Mouse (Mus musculus): ENCODE data around the gene Slc25a34. TPM values are rescaled to one million over a fixed set of nuclear protein-coding genes. Genes with fewer than 3 reads are reported as not detected.

Slc25a34 gene
- total RNA-seq, 2 experiments from 2014 or later = 13.3 to 15.7 TPM

DNA sequence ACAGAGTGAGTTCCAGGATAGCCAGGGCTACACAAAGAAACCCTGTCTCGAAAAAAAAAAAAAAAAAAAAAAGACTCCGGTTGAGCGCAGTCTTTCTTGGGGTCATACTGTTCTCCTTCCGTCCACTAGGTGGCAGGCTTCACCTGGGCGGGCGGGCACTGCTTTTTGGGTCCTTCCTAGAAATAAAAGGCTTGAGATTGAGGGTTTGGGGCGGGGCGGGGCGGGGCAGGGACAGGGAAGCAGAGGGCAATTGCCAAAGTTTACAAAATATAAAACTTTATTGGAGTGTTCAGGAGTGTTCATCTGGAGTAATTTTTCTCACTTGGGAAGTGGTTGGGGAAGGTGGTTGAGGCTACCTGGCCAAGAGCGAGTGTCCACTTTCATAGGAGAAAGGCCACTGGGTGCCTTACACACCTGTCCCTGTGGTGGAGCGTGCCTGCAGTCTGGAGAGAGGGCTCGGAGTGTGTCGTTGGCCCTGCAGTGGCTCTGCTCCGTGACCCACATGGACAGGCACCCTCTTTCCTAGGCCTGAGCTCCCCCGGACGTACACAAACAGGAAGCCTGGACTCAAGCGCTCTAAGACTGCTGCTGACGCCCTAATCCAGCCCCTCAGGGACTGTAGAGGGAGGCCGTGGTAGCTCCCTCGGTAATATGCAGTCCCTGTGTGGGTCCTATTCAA lies 4.9 kb downstream of the Slc25a34 start, which contains the start of gene Tmem82:
Tmem82 (minus strand) TSS at position 69 of the 679 bp plus-strand sequence.
- peak; percentile 67 for DNase-seq (ENCODE audit: low spot score)

DNA sequence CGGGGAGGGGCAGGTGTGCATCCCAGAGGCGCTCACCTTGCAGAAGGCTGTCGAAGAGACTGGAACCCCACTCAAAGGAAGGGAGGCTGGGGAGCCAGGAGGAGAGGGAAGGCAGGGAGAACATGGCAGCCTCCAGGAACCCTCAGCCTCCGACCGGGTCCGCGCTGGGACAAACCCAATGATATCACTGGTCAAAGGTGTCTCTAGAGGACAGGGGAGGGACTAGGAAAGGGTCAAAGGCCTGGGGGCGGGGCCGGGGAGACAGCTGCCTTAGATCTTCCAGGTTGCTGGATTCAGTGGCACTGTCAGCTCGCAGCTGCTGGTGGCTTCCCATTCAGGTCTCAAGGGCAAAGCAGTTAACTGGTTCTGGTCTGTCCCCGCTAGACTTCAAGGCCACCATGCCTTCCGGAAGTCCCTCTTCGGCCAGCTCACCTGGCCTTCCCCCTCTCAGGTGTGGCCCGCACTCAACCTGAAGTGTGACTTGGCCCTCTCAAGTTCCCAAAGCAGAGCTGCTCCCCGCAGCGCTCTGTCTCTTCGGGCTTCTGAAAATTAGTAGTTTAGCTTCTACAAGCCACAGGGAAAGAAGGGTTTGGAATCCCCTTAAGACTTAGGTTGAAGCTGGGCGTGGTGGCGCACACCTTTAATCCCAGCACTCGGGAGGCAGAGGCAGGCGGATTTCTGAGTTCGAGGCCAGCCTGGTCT lies 5.6 kb downstream of the Slc25a34 start:
- DNase-seq (ENCODE audit: low spot score) = no peak

DNA sequence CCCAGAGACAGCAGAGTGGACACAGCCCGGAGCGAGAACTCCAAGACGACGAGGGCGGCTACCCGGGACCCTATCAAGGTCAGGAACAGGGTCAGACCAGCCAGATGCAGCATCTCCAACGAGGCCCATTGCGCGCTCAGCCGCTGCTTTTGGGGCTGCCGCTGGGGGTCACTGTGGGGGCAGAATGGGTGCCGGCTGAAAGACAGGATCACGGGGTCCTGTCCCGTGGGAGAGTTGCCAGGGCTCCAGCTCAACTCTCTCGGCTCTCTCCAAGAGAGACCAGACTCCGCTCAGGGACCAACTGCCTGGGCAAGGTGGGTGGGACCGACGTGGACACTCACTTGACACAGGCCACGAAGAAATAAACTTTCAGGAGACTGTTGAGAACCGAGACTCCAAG lies 6.3 kb downstream of the Slc25a34 start:
- DNase-seq (ENCODE audit: low spot score) = peak; percentile 74

DNA sequence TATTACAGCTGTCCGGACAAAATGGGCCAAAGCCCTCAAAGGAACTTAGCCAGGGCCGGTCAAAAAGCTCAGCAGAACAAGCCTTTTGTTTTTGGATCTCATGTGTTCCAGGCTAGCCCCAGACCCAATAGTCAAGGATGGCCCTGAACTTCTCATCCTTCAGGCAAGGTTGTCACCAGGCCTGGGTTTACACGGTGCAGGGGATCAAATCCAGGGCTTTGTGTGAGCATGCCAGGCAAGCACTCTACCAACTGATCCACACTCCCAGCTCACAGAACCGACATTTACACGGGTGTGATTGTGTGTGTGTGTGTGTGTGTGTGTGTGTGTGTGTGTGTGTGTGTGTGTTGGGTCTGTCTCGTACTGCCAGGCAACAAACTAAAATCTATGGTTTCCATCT lies 6.8 kb downstream of the Slc25a34 start:
- no peak for DNase-seq (ENCODE audit: low spot score)

DNA sequence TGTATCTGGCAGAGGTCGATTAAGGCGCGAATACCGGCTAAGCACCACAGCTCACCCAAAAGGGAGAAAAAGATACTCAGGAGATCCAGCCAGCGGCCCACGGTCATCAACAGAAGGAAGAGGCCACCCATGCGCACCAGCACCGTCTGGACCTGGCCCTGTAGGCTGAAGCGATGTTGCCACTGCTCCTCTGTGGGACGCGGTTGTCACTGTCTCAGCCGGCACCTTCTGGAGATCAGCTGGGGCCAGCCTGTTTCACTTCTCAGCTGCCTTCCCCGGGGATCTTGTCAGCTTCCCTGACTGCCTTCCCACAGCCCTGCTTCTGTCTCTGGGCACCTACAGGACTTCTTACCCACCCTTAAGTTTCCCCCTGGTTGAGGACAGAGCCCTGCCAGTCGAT lies 8.7 kb downstream of the Slc25a34 start:
- DNase-seq (ENCODE audit: low spot score) = no peak

GRCm38 (mm10) chr4:141609538-141609937 lies 14.1 kb downstream of the Slc25a34 start:
- DNase-seq (ENCODE audit: low spot score) = no peak

DNA sequence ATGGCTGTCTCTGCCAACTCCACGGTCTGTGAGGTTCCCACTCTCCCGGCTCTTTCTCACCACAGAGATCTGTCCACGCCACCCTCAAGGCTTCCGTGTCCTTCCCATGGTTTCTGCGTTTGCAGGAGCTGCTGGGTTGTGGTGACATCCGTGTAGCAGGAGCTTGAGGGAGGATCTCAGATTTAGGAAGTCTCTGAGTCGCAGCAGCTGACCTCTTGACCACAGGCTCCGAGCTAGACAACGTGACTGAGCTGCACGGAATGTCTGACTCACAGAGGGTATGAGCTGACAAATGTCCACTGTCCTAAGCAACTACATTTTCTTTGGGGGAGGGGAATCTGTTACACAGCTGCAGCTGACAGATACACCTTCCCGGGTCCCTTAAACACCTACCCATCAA lies 17.8 kb downstream of the Slc25a34 start, which contains the start of gene Fblim1:
Fblim1 (minus strand) TSS at position 236 of the 400 bp plus-strand sequence.
- DNase-seq (ENCODE audit: low spot score) = no peak

DNA sequence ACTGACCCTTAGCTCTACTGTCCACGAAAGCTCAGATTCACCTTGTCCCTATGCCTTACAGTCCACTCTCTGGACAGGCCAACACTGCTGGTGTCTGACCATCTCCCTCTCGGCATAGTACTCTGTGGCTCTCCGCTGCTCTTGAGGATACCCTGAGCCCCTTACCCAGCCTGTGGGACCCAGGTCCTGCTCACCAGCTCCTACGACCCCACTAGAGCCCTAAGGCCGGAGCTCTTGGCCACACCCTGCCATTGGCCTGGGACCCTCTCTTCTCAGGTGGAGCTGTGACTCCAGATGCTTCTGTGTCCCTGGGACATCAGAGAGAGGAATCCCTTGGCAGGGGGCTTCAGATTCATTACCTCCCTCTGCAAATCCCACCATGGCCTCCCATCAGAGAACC lies 18.2 kb downstream of the Slc25a34 start:
- no peak for DNase-seq (ENCODE audit: low spot score)

DNA sequence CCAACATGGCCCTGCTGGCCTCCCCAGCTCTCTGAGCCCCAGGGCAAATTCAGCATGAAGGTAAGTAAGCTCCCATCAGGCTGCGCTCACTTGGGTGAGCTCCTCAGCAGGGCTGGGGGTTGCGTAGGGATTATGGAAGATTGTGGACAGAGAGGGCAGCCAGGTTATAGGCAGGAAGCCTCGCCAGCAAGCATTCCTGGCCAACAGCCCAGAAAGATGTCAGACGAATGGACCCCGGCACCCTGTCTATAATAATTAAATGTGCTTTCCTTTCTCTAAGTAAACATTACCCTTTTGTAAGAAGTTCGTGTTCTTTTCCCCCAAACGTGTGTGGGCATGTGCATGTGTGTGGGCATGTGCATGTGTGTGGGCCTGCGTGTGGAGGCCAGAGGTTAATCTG lies 19.1 kb downstream of the Slc25a34 start:
- DNase-seq (ENCODE audit: low spot score) = no peak

DNA sequence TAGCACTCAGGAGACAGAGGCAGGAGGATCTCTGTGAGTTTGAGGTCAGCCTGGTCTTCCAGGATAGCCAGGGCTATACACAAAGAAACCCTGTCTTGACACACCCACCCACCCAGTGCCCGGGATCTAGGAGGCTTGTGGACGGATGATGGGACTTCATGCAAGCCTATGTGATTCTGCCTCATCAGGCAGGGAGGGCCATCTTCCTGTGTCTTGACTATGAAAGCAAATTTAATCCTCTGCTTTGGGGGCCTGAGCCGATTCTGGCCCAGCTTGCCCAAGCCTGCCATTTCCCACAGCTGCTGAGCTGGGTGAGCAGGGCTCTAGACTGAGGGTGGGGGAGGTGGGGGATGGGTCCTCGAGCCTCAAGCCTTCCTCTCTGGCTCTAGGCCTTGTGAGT lies 19.7 kb downstream of the Slc25a34 start:
- no peak for DNase-seq (ENCODE audit: low spot score)

DNA sequence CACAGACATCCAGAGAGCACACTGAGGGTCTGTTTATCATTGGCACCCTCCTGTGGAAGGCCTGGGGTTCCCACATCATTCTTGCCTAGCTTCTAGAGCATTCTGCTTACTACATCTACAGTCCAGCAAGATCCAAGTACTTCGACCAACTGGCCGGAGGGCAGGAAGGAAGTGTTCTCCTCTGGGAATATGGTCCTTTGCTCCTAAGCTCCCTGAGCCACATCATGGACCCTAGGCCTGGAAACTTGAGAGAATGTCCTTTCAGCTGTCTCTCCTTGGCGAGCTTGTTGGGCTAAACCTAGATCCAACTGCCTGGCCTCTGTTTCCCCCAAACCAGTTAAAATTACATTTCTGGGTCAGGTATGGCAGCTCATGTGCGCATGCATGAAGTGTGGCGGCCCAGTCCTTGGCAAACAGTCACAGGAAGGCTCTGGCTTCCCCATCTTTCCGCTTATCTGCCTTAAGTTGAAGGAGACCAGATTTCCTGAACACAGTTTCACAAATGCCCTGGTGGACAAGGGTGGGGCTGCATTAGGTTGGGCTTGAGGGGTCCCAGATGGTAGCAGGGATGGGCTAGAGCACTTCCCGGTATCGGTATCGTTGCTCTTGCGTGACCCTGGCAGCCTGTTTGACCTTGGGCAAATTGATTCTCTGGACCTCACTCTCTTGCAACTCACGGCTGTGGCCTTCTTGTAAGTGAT lies 20.9 kb downstream of the Slc25a34 start:
- DNase-seq (ENCODE audit: low spot score) = no peak

DNA sequence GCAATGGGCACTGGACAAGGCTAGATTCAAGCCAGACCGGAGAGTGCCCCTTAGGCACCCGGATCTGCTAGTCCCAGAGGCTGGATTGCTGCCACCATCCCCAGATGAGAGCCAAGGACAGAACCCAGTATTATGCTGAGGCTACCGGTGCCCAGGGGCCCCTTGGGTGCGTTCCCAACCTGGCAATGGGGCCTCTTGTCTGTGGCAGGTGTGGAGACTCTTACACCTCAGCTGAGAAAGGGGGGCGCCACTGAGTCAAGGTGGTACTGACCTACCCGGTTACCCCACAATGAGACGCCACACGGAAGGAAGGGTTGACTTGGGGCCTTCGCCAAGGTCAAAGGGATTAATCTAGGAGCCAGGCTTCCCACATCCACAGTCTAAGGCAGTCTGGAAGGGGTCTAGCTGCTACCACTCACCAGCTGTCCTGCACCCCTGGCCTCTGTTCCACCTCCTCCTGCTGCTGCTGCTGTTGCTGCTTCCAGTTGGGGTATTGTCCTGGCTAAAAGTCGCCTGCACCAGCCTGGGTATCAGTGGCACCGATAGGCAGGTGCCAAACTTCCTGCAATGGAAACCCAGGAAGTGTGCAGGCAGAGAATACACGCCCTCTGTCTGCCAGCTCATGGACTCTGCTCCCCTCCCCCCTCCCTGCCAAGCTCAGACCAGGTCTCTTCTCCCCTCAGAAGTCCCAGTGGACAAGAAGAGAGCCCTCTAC lies 22.3 kb downstream of the Slc25a34 start:
- DNase-seq (ENCODE audit: low spot score) = no peak

GRCm38 (mm10) chr4:141600364-141600763 lies 23.3 kb downstream of the Slc25a34 start:
- no peak for DNase-seq (ENCODE audit: low spot score)

DNA sequence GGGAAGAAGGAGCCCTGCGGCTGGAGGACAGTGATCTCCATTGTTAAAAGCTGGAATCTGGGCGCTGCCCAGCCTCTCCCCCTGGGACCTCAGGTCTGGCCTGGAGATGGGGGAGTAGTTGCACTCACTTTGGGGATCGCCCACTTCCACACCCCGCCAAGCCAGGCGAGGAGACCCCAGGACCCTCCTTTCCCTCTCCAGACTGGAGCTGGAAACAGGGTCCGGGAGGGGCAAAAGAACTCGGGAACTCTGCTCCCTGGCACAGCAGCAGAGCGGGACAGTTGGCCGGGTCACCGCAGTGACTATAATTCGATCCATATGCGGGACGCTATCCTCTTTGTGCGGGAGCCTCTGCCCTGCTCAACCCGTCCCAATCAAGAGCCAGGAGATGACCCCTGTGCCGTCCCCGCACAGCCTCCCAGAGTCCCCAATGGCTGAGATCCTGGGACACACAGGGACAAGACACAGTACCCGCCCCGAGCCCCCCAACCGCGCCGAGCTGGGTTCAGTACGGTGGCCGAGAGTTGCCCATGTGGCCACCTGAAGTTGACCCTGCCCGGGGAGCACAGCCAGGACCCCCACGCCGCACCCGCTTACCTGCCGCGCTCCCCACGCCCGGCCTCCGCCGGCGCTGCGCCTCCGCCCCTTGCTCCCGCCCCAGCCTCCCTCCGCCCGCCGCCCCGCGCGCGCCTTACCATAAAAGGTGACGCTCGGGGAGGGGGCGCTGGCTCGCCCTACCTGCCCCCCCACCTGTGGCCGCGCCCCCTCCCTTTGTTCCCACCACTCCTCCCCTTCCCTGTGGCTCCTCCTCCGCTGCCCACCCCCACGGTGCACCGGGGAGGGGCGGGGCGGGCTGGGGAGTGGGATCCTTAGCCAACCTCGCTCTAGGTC lies 24.1 kb downstream of the Slc25a34 start:
- DNase-seq (ENCODE audit: low spot score) = no peak

DNA sequence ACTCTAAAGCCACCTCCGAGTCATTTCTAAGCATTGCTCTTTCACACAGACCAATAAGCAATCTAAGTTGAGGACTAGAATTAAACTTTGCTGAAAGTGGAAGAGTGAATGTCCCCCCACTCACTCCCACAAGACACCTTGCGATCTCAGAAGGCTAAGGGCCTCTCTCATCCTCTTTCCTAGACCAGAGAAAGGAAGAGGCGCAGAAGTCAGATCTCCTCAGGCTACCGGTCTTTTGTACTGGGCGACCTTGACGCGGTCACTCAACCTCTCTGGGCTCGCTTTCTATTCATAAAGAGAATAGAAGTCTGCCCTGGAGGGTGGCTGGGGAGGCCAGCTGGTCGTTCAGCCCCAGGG lies 24.7 kb downstream of the Slc25a34 start:
- no peak for DNase-seq (ENCODE audit: low spot score)

DNA sequence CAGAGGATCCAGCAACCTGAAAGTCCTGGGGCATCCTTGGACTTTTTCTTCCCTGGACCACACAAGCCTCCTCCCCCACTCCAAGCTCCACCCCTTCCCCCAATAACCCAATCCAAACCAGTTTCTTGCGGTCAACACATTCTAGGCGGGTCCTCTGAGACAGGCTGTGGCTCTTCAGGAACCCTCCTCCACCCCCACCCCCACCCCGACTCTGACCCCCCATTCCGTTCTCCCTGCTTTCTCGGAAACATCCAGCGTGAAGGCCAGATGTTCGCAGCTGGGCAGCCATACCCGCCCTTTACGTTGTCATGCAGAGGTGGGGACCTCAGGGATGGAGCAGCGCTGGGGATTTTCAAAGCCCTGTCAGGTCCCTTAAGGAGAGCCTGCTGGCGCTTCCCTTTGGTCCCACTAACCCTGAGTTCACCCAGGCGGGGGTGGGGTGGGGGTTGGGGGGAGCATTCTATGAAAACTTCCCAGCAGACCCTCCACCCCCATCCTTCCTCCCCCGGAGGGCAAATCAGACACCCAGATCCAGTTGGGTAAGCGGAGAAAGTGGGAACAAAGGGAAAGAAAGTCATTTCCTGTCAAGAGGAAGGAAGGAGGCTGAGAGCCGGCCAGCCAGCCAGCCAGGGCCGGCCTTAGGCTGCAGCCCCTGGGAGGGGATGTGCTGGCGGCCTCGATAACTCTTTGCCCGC lies 25.3 kb downstream of the Slc25a34 start:
- no peak for DNase-seq (ENCODE audit: low spot score)

GRCm38 (mm10) chr4:141596700-141597328 lies 26.8 kb downstream of the Slc25a34 start:
- no peak for DNase-seq (ENCODE audit: low spot score)

DNA sequence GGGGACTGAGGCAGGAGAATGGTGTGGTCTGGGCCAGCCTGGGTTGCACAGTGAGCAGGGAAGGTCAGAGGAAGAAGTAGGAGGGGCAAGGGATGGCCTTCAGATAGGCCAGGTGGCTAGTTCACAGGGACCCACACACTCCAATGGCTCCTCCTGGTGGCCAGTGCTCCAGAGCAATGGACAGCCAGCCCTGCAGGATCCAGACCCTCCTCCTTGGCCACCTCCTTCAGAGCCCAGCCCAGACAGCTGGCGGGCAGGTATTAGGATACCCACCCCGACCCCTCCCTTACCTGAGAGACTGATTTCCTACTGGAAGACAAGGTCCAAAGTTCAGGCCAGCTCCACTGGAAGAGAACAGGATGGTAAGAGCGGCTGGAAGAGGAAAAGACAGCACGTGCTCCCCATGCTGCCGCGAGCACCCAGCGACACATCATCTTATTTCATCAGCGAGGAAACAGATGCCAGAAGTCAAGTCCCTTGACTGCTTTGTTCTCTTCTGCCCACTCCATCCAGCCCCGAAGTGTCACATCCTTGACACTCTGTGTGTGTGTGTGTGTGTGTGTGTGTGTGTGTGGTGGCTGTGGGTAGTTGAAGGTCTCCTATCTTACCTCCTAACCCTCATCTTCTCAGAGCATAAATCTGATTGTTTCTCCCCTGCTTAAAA lies 27.9 kb downstream of the Slc25a34 start:
- no peak for DNase-seq (ENCODE audit: low spot score)

- DNase-seq (ENCODE audit: low spot score) = no peak
Observed at GRCm38 (mm10) chr4:141595138-141595537, 28.5 kb downstream of the Slc25a34 start.
